Mouse (Mus musculus): Measurements from ENCODE around the gene 6030408B16Rik. TPM values are rescaled to one million over a fixed set of nuclear protein-coding genes. Genes with fewer than 3 reads are reported as not detected.
A peak's percentile ranks its signal among the peaks of the same experiment; 100 is the strongest.

Gene 6030408B16Rik
- polyA plus RNA-seq, 1 experiment from 2014 or later = 0.27 TPM

DNA sequence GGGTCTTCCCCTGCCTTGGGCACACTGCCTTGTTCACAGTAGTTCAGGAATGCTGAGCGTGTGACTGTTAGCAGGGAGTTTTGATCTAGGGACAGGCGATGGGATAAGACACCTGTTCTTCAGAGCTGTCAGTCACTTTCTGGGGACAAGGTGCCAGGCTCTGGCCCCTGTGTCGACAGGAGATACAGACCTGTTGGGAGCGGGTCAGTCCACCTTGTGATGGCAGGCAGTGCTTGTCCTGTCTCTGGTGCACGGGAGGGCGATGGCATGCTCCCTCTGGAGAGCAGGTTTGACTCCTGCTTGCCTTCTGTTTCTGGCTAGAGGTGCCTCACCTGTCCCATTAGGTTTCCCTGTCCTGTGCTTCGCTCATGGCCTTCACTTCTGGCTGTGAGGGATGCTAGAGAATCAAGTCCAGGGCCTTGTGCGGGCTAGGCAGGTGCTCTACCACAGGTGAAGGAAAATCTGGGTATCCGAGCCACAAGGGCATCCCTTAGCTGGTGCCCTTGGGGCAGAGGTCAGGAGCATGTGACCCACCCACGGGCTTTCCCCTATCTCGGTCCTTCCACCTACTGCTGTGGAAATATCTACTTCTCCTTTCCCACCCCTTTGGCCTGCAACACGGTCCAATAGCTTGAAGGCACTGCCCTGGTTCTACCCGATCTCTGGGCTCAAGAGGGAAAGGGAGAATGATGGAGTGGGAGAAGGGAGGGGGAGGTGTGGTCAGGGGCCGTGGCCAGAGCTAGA lies 36.4 kb upstream of the 6030408B16Rik start:
- WGBS = 82% methylated on average over 14 of the region's 14 CpGs
- no peaks in the 10 kb centered on the region for H3K9me3 ChIP-seq
- no peak for DNase-seq (ENCODE audit: extremely low spot score, low spot score)
- H3K4me3 ChIP-seq = no peak overlapping the region
- H3K4me1 ChIP-seq = peaks cover 45% of the 10 kb centered on the region
- 0 out of 2 replicates have a peak overlapping the region, but pooled peaks have one; percentile 44 for H3K27ac ChIP-seq
- peaks cover 34% of the 10 kb centered on the region for H3K27me3 ChIP-seq (ENCODE audit: poor library complexity, severe bottlenecking)
- H3K36me3 ChIP-seq (replicated peaks) = 0 out of 2 replicates have a peak, but pooled peaks cover 4% of the 10 kb centered on the region

DNA sequence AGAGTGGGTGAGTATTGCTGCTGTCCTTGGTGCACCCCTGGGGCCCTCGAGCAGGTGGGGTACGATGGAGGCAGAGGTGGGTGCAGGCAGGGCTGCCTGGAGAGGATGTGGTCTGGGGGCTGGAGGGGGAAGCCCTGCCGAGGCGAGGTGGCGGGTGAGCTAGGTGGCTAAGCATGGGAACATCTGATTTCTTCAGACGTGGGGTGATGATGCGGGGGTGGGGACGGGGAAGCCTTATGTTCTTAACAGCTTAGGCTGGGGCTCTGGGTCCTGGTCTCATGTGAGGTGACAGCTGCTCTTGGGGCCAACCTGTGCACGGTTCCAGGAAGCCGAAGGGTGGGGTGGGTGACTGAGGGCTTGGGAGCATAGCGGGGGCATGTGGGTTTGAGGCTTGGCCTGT lies 34.6 kb upstream of the 6030408B16Rik start:
- 0 out of 2 replicates have a peak, but pooled peaks cover 4% of the 10 kb centered on the region for H3K36me3 ChIP-seq (replicated peaks)
- peaks cover 18% of the 10 kb centered on the region for H3K27me3 ChIP-seq (ENCODE audit: poor library complexity, severe bottlenecking)
- peaks cover 53% of the 10 kb centered on the region for H3K4me1 ChIP-seq
- no peak overlapping the region for H3K4me3 ChIP-seq
- H3K9me3 ChIP-seq = no peaks in the 10 kb centered on the region
- DNase-seq (ENCODE audit: extremely low spot score, low spot score) = no peak
- no peak overlapping the region for H3K27ac ChIP-seq
- WGBS = 88% methylated on average over 11 of the region's 11 CpGs

DNA sequence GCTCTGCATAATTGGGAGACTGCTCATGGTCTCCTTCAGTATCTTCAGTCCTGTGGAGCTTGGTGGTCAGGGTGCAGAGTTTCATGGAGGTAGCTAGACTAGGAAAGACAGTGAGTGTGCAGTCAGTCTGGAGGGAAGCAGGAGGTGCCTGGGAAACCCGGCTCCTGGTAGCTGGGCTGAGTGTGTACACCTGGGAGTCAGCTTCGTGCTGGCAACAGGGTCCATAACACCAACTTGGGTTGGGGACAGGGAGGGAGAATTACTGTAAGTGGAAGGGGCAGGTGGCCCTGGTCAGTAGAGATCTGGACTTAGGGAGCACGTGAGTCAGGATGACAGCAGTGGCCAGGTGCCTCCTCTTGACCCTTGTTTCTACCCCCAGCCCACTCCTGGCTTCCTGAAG lies 33.1 kb upstream of the 6030408B16Rik start:
- no peaks in the 10 kb centered on the region for H3K9me3 ChIP-seq
- no peak overlapping the region for H3K27ac ChIP-seq
- H3K36me3 ChIP-seq (replicated peaks) = 0 out of 2 replicates have a peak, but pooled peaks cover 4% of the 10 kb centered on the region
- DNase-seq (ENCODE audit: extremely low spot score, low spot score) = no peak
- H3K27me3 ChIP-seq (ENCODE audit: poor library complexity, severe bottlenecking) = peaks cover 19% of the 10 kb centered on the region
- 87% methylated on average over 3 of the region's 3 CpGs for WGBS
- H3K4me1 ChIP-seq = peaks cover 39% of the 10 kb centered on the region
- no peak overlapping the region for H3K4me3 ChIP-seq

DNA sequence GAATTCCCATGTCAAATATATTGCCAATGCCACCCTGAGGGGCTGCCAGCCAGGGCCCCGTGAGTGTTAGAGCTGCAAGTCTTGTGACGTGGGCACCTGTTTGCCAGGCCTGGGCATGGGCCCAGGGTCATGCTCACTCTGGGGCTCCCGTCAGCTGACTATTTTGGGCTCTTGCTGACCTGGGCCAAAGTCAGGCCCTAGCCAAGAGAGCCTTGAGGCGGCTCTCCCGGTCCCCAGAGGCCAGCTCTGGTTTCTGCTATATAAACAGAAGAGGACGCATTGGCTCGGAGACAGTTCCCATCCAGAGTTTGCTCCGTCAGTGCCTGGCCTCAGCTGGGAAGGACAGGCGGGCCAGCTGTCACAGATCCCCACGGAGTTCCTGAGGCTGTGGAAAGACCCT lies 32.6 kb upstream of the 6030408B16Rik start:
- Histone ChIP-seq H3K27ac (no peak overlapping the region), H3K27me3 (ENCODE audit: poor library complexity, severe bottlenecking) (peaks cover 23% of the 10 kb centered on the region), H3K9me3 (no peaks in the 10 kb centered on the region), H3K4me1 (peaks cover 38% of the 10 kb centered on the region), H3K36me3 (replicated peaks) (0 out of 2 replicates have a peak, but pooled peaks cover 4% of the 10 kb centered on the region), H3K4me3 (no peak overlapping the region)
- DNase-seq (ENCODE audit: extremely low spot score, low spot score) = no peak
- WGBS = 77% methylated on average over 10 of the region's 10 CpGs

DNA sequence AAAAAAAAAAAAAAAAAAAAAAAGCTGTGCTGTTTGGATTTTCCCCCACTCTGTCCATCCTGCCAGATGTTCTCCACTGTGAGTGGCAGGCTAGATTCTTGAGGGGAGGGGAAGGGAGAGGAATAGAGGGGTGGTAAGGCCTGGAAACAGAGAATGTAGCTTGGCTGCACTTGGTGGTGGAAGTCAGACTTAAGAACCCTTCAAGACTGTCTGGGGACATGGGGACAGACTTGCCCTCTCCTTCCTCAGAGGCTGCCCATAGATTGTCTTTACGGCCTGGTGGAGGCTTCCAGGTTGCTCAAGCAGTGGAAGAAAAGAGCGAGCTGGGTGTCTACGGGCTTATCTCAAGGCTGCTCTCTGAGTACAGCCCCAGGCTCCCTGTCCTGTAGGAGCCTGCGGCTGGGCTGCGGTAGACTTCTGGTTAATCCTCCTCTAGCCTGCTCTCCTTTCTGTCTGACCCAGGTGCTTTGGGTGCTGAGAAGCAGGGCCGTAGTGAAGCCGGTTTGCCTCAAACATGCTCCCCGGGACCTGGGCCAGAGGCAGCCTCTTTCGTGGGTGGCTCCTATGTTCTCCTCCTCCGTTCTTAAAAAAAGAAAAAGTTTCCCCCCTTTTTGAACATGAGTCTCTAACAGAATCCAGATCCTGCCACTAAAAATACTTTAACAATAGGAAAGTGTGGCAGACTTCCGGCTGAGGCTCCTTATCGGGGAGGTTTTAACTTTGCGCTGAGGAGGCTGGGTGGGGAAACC lies 32.0 kb upstream of the 6030408B16Rik start:
- Histone ChIP-seq H3K36me3 (replicated peaks) (0 out of 2 replicates have a peak, but pooled peaks cover 4% of the 10 kb centered on the region), H3K9me3 (no peaks in the 10 kb centered on the region), H3K27me3 (ENCODE audit: poor library complexity, severe bottlenecking) (peaks cover 30% of the 10 kb centered on the region), H3K4me1 (peaks cover 41% of the 10 kb centered on the region), H3K4me3 (no peak overlapping the region), H3K27ac (peak overlapping the region; percentile 68)
- WGBS = 64% methylated on average over 13 of the region's 13 CpGs
- no peak for DNase-seq (ENCODE audit: extremely low spot score, low spot score)

DNA sequence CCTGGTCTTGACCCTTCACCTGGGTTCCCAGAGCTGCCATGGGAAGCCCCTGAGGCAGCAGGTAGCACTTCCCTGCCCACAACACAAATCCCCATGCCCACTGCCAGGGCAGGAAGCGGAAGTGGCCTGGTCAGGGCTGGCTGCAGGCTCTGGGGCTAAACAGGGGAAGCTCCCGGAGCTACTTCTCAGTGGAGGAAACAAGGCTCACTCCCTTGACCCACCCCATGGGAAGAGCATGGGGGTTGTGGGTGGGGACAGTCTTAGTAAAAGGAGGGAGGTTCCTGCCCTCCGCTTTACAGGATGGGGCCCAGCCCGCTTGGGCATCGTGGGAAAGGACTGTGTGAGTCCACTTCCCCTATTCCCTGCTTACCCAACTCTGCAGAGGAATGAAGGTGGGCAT lies 30.5 kb upstream of the 6030408B16Rik start:
- Histone ChIP-seq H3K27ac (peak overlapping the region; percentile 2; the same call in 1 of the 2 replicates), H3K4me1 (peaks cover 44% of the 10 kb centered on the region)

DNA sequence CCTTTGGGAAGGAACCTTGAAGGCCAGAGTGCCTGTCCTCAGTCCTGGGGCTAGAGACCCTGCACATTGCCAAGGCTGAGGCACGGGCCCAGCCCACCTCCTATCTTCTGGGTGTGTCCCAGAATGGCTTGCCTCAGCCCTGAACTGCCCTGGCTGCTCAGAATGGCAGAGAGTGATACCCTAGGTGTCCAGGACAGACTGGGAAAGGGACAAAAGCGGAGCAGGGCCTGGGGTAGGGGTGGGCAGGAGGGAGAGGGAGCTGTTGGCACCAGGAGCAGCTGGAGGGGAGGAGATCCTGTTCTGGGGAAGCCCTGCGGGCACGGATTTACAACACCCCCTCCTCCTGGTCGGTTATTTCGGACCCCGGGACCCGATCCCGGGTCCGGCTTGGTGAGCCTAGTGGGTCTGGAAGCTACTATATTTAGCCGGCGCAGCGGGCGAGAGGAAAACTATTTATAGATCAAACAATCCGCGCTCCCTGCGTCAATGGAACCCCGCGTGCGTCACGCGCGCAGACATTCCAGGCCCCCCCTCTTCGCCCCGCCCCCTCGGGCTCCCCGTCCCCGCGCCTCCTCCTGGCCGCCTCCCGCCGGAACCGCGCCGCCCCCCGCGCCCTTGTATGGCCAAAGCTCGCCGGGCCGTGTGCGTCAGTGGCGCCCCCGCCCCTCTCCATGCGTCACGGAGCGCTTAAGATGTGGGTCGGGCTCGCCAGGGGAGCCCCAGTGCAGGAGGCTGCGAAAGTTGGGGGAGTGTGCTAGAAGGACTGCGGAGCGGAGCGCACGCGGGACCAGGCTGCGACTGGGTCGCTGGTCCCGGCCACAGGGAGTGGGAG lies 26.7 kb upstream of the 6030408B16Rik start:
- peak; percentile 76 for DNase-seq (ENCODE audit: extremely low spot score, low spot score)
- Histone ChIP-seq H3K4me1 (peaks cover 41% of the 10 kb centered on the region), H3K27me3 (ENCODE audit: poor library complexity, severe bottlenecking) (peaks cover 50% of the 10 kb centered on the region), H3K27ac (peak overlapping the region; percentile 79), H3K4me3 (peak overlapping the region; percentile 61), H3K36me3 (replicated peaks) (peaks cover 16% of the 10 kb centered on the region), H3K9me3 (no peaks in the 10 kb centered on the region)
- WGBS = 1% methylated on average over 57 of the region's 57 CpGs

More for the DNA sequence above, 30.5 kb upstream of the 6030408B16Rik start:
- 64% methylated on average over 5 of the region's 5 CpGs for WGBS
- no peak overlapping the region for H3K4me3 ChIP-seq
- H3K36me3 ChIP-seq (replicated peaks) = 0 out of 2 replicates have a peak, but pooled peaks cover 4% of the 10 kb centered on the region
- no peak for DNase-seq (ENCODE audit: extremely low spot score, low spot score)
- peaks cover 37% of the 10 kb centered on the region for H3K27me3 ChIP-seq (ENCODE audit: poor library complexity, severe bottlenecking)
- no peaks in the 10 kb centered on the region for H3K9me3 ChIP-seq

DNA sequence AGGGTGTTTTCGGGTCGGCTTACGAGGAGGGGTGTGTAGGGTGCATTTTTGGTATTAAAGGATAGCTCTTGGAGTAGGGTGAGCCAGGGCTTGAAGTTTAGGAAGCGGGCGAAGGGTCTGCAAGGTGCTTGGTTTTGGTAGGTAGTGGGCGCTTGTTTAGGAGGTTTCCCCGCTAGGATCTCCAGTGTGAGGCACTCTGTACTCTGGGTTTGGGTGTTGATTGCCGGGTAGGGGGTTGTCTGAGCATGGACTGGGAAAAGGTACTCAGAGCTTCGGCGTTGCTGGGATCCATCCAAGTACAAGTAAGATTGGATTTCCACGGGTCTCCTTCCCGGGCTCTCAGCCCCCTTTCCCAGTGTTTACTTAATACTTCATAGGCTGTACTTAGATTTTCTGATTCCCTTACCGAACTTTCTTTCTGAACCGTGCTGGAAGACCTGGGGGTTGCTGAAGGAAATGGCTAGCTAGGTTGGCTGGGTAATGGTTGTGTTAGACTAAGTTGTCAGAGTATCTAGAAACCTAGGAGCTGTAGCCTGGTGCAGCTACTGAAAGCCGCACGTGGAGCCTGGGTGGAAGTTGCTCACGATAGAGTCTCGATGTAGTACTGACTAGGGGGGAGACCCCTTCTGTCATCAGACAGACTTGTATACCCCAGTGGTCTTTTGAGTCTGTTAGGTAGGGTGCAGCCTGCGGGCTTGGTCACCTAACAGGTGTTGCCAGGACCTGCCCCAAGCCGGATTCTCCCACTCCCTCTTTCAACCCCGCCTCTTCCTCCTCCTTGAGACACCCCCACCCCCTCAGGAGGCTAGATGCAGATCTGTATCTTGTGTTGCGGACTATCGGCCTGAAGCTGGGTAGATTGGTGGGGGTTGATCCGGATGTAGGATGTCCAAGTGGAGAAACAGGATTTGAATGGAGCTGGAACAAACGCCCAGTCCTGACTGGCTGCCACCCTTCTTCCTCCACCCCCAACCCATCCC lies 25.7 kb upstream of the 6030408B16Rik start:
- H3K27ac ChIP-seq = peak overlapping the region; percentile 79
- H3K27me3 ChIP-seq (ENCODE audit: poor library complexity, severe bottlenecking) = peaks cover 50% of the 10 kb centered on the region
- no peaks in the 10 kb centered on the region for H3K9me3 ChIP-seq
- H3K4me1 ChIP-seq = peaks cover 37% of the 10 kb centered on the region
- WGBS = 7% methylated on average over 25 of the region's 25 CpGs
- H3K36me3 ChIP-seq (replicated peaks) = peaks cover 26% of the 10 kb centered on the region
- peak overlapping the region; percentile 61 for H3K4me3 ChIP-seq
- DNase-seq (ENCODE audit: extremely low spot score, low spot score) = no peak

DNA sequence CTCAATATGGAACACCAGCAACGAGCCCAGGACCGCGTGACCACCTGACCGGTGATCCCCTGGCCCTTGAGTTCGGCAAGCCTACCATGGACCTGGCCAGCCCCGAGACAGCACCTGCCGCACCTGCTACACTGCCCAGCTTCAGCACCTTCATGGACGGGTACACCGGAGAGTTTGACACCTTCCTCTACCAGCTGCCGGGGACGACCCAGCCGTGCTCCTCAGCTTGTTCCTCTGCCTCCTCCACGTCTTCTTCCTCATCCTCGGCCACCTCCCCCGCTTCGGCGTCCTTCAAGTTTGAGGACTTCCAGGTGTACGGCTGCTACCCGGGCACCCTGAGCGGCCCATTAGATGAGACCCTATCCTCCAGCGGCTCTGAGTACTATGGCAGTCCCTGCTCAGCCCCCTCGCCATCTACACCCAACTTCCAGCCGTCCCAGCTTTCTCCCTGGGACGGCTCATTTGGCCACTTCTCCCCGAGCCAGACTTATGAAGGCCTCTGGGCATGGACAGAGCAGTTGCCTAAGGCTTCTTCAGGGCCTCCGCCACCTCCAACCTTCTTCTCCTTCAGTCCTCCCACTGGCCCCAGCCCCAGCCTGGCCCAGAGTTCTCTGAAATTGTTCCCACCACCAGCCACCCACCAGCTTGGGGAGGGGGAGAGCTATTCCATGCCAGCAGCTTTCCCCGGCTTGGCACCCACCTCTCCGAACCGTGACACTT lies 22.8 kb upstream of the 6030408B16Rik start:
- Histone ChIP-seq H3K9me3 (no peaks in the 10 kb centered on the region), H3K27me3 (ENCODE audit: poor library complexity, severe bottlenecking) (peaks cover 36% of the 10 kb centered on the region), H3K4me3 (no peak overlapping the region), H3K27ac (no peak overlapping the region), H3K36me3 (replicated peaks) (peaks cover 47% of the 10 kb centered on the region), H3K4me1 (peaks cover 33% of the 10 kb centered on the region)
- DNase-seq (ENCODE audit: extremely low spot score, low spot score) = no peak
- WGBS = 92% methylated on average over 29 of the region's 29 CpGs

DNA sequence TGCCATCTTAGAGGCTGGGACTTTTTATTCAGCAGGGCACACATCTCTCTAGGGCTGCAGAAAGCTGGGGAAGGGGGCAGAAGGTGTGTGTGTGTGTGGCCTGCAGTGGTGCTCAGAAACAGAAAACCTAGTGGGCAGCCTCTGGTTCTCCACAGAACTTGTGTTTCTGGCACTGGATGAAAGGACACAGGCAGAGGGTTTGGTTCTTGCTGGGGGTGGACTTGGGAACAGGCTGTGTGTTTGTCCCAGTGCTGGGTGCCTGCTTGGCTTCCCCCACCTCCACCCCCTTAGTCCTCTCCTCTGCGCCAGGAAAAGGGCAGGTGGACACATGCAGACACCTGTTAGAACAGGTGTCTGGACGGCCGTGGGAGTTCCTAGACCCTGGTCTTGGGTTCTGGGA lies 21.9 kb upstream of the 6030408B16Rik start:
- Histone ChIP-seq H3K27me3 (ENCODE audit: poor library complexity, severe bottlenecking) (peaks cover 27% of the 10 kb centered on the region), H3K4me1 (peaks cover 26% of the 10 kb centered on the region), H3K4me3 (no peak overlapping the region), H3K9me3 (no peaks in the 10 kb centered on the region), H3K36me3 (replicated peaks) (peaks cover 47% of the 10 kb centered on the region), H3K27ac (no peak overlapping the region)
- DNase-seq (ENCODE audit: extremely low spot score, low spot score) = no peak
- 75% methylated on average over 3 of the region's 3 CpGs for WGBS

DNA sequence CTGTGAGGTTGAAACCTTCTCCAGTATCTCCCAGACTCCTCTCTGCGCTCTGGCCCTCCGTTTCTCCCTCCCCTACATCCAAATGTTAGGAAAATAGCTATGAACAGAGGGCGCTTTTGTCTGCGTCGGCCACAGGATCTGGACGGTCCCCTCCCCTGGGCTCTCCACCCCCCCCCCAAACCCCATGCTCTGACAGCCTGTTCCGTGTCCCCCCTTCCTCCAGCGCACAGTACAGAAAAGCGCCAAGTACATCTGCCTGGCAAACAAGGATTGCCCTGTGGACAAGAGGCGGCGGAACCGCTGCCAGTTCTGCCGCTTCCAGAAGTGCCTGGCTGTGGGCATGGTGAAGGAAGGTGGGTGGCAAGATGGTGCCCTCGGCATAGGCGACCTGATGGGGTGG lies 21.5 kb upstream of the 6030408B16Rik start:
- peaks cover 26% of the 10 kb centered on the region for H3K4me1 ChIP-seq
- DNase-seq (ENCODE audit: extremely low spot score, low spot score) = no peak
- 84% methylated on average over 15 of the region's 15 CpGs for WGBS
- no peak overlapping the region for H3K4me3 ChIP-seq
- no peak overlapping the region for H3K27ac ChIP-seq
- no peaks in the 10 kb centered on the region for H3K9me3 ChIP-seq
- H3K27me3 ChIP-seq (ENCODE audit: poor library complexity, severe bottlenecking) = peaks cover 23% of the 10 kb centered on the region
- H3K36me3 ChIP-seq (replicated peaks) = peaks cover 47% of the 10 kb centered on the region

Data from forebrain, embryonic 10.5 days (tissue).